Mouse (Mus musculus) limb, embryonic 12.5 days (tissue): ENCODE data around the gene Dffa. TPM values are rescaled to one million over a fixed set of nuclear protein-coding genes. Genes with fewer than 3 reads are reported as not detected.
A peak's percentile ranks its signal among the peaks of the same experiment; 100 is the strongest.
"Not testable (repeated sequence)": the region's sequence is repeated elsewhere in the genome, so short reads cannot be mapped to it uniquely, and the experiment has no call there.

Source experiments
- ATAC-seq: fragments of 200-750 bp; cut with Nextera tagmentation; 2 replicates; pipeline ENCODE4 v1.8.0; 2017; ENCODE audit warnings: low read depth, moderate TSS enrichment; ENCODE audit not compliant: insufficient number of reproducible peaks, insufficient read depth, low FRiP score, low TSS enrichment
- H3K27ac ChIP-seq: fragments of 300-500 bp; sonication (generic); 2 replicates; pipeline ENCODE4 v1.5.1; 2016; ENCODE audit warnings: mild to moderate bottlenecking, moderate library complexity
- H3K27me3 ChIP-seq: fragments of 300-500 bp; sonication (generic); 2 replicates; pipeline ENCODE4 v1.6.1; 2016; ENCODE audit warnings: mild to moderate bottlenecking, moderate library complexity
- H3K36me3 ChIP-seq: fragments of 300-500 bp; sonication (generic); 2 replicates; pipeline ENCODE4 v1.6.1; 2016; ENCODE audit warnings: mild to moderate bottlenecking, moderate library complexity
- H3K4me1 ChIP-seq: fragments of 300-500 bp; sonication (generic); replicated peaks from 2 replicates; pipeline ENCODE4 v1.6.1; 2016
- H3K4me2 ChIP-seq: fragments of 300-500 bp; sonication (generic); 2 replicates; pipeline ENCODE4 v1.6.1; 2016; ENCODE audit warnings: mild to moderate bottlenecking, moderate library complexity
- H3K4me3 ChIP-seq: fragments of 300-500 bp; sonication (generic); replicated peaks from 2 replicates; pipeline ENCODE4 v1.5.1; 2016; ENCODE audit warnings: mild to moderate bottlenecking
- H3K9ac ChIP-seq: fragments of 300-500 bp; sonication (generic); replicated peaks from 2 replicates; pipeline ENCODE4 v1.6.1; 2016; ENCODE audit warnings: mild to moderate bottlenecking, moderate library complexity
- H3K9me3 ChIP-seq: fragments of 300-500 bp; sonication (generic); 2 replicates; pipeline ENCODE4 v1.6.1; 2016; ENCODE audit warnings: mild to moderate bottlenecking, moderate library complexity
- WGBS: fragments of 180-500 bp; shearing (Covaris S2); methylation state at CpG from one replicate; pipeline ENCODE4 v1.1.7; 2016; 5-methylcytosine and 5-hydroxymethylcytosine counted together
- polyA plus RNA-seq: library from polyadenylated mRNA; unstranded; fragments of >200 nt; fragmentation: Nextera tagmentation; extraction: Ambion mirVana; gene quantifications from 2 replicates; pipeline ENCODE4 v1.2.1, GENCODE M21; 2016

Gene Dffa
- polyA plus RNA-seq, 1 experiment from 2014 or later = 29.8 TPM

DNA sequence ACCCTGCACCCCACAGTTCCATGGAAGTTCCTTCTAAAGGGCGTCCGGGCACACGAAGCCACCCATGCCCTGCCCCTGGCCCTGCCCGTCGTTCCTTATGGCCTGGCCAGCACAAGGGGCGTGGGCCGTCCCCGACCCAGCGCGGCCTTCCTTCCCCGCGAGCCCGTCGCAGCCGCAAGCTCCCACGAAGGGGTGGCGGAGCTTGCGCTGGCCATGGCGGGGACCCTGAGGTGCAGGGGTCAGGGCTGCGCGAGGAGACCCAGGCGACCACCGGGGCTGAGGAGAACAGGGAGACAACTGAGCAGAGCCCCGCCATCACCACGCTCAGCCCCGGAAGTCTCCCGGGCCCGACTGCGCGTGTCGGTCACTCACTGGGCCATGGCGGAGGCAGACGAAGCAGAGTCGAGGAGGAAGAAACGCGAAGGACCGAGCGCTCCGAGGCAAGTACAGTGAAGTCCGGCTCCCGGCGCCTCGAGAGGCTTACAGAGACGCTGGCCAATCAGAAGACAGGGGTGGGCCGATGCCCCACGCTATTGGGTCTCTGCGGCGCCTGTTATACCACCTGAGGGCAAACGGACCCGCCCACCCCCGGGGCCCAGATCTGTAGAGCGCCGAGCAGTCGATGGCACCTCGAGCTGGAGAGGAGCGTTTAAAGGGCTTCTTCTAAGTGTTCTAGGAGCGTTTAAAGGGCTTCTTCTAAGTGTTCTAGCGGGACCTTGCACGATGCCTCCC is 62.4 kb downstream of the Dffa start, which contains the start of gene Pgd:
TSS of gene Pgd (minus strand) at position 557 of the 732 bp plus-strand sequence.
- peak within 1 kb of the TSS; percentile 83 for H3K4me2 ChIP-seq
- no peaks in the 10 kb centered on the region for H3K9me3 ChIP-seq
- peak within 1 kb of the TSS; percentile 95 for H3K4me3 ChIP-seq
- H3K4me1 ChIP-seq = peaks cover 9% of the 10 kb centered on the region; the same call in 1 of the 2 replicates
- peak within 1 kb of the TSS; percentile 92 for H3K27ac ChIP-seq
- peak within 1 kb of the TSS; percentile 93 for H3K9ac ChIP-seq
- ATAC-seq = peak; percentile 98
- WGBS = under 1% methylated on average over 59 of the region's 59 CpGs
- H3K27me3 ChIP-seq = no peaks in the 10 kb centered on the region
- peaks cover 37% of the 10 kb centered on the region for H3K36me3 ChIP-seq

DNA sequence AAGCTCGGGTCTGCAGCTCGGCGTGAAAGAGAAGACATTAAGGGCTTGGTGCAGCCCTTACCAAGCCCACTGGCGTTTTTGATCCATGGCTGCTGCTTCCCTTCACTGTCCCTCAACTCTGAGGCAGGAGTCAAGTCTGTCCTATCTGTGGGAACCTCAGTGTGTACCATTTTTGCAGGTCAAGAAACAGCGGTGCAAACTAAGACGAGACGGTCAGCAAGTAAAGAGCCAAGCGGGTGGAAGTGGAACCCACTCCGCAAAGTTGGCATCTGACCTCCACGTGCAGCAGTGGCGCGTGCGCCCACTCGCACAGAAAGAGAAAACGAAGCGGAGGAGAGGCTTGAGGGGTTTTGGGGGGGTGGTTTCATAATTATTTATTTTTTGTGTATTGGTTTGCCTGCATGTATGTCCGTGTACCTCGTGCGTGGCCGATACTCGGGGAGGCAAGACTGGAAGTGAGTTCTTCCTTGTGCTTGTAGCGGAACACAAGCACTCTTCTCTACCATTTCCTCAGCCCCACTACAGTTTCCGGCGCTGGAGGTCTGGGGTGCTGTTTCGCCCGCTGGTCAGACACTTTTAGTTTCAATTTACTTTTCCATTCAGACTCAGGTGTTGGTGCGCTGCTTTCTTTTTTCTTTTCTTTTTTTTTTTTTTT is 63.1 kb downstream of the Dffa start:
- H3K9me3 ChIP-seq = no peaks in the 10 kb centered on the region
- peak overlapping the region; percentile 93 for H3K9ac ChIP-seq
- H3K4me1 ChIP-seq = peaks cover 9% of the 10 kb centered on the region; the same call in 1 of the 2 replicates
- peak overlapping the region; percentile 95 for H3K4me3 ChIP-seq
- H3K27ac ChIP-seq = peak overlapping the region; percentile 66
- ATAC-seq = peak; percentile 58
- H3K27me3 ChIP-seq = no peaks in the 10 kb centered on the region
- 2% methylated on average over 27 of the region's 27 CpGs for WGBS
- peak overlapping the region; percentile 83 for H3K4me2 ChIP-seq
- H3K36me3 ChIP-seq = peaks cover 29% of the 10 kb centered on the region

DNA sequence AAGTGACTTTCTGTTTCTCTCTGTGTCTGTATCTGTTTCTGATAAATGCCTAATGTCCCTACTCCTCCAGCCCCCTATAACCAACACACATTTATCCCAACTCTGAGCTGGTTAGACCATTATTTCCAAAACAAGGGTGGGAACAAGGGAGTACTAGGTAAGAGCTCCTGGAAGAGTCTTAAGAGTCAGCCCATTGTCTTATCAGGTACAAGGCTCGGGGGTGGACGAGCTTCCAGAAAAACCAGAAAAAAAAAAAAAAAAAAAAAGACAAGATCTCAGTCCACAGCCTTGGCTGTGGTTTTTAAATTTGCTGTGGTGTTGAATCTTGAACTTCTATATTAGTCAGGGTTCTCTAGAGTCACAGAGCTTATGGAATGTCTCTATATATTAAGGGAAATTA is 64.1 kb downstream of the Dffa start:
- no peak overlapping the region for H3K27ac ChIP-seq
- H3K4me3 ChIP-seq = no peak overlapping the region; the same call in 1 of the 2 replicates
- WGBS = 86% methylated on average over 2 of the region's 2 CpGs
- H3K4me1 ChIP-seq = peaks cover 9% of the 10 kb centered on the region; the same call in 1 of the 2 replicates
- peak overlapping the region; percentile 83; the same call in 1 of the 2 replicates for H3K4me2 ChIP-seq
- H3K36me3 ChIP-seq = peaks cover 20% of the 10 kb centered on the region
- H3K9me3 ChIP-seq = no peaks in the 10 kb centered on the region
- H3K9ac ChIP-seq = no peak overlapping the region
- no peak for ATAC-seq
- no peaks in the 10 kb centered on the region for H3K27me3 ChIP-seq

DNA sequence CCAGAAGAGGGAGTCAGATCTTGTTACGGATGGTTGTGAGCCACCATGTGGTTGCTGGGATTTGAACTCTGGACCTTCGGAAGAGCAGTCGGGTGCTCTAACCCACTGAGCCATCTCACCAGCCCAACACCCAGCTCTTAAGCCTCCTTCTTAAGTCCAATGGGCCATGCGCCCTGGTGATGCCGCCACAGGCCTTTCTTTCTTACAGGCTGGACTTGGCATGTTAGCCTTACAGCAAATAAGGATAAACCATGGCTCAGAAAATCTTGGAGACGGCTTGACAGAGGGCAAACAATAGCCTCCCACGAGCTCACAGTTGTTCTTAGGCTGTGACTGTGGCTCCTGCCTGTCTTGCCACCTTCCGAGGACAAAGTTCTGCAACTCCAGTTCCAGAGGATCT is 66.0 kb downstream of the Dffa start:
- not testable (repeated sequence) for H3K4me3 ChIP-seq, ATAC-seq, H3K9me3 ChIP-seq, H3K36me3 ChIP-seq, H3K27me3 ChIP-seq, H3K9ac ChIP-seq, H3K4me2 ChIP-seq, H3K4me1 ChIP-seq
- whole genome bisulfite sequencing = 87% methylated on average over 7 of the region's 8 CpGs
- H3K27ac ChIP-seq = 0 out of 2 replicates have a peak overlapping the region, but pooled peaks have one; percentile 12

Other genes starting within 250 kb of the Dffa start
- gene Pex14, start 4.3 kb upstream of the Dffa start, polyA plus RNA-seq = 55.2 and 55.9 TPM in 2 replicates
- 0.33 and 0.87 TPM in 2 replicates for gene Cort, start 22.6 kb downstream of the Dffa start, polyA plus RNA-seq
- gene Cenps, start 33.5 kb downstream of the Dffa start, polyA plus RNA-seq = 46.9 and 47.9 TPM in 2 replicates
- 121 and 122 TPM in 2 replicates for gene Pgd, start 62.6 kb downstream of the Dffa start, polyA plus RNA-seq
- 46.2 and 52.2 TPM in 2 replicates for gene Kif1b, start 203.5 kb downstream of the Dffa start, polyA plus RNA-seq